Mouse (Mus musculus) cerebellum, postnatal 4 days (tissue): ENCODE results near the gene Ski.

ENCODE experiments used
- DNase-seq, 2 experiments: peaks; one replicate each; pipeline ENCODE4 v3.0.0; 2022; ENCODE audit warnings: low spot score in 2 of 2, mixed read lengths in 1 of 2

The Ski gene

DNA sequence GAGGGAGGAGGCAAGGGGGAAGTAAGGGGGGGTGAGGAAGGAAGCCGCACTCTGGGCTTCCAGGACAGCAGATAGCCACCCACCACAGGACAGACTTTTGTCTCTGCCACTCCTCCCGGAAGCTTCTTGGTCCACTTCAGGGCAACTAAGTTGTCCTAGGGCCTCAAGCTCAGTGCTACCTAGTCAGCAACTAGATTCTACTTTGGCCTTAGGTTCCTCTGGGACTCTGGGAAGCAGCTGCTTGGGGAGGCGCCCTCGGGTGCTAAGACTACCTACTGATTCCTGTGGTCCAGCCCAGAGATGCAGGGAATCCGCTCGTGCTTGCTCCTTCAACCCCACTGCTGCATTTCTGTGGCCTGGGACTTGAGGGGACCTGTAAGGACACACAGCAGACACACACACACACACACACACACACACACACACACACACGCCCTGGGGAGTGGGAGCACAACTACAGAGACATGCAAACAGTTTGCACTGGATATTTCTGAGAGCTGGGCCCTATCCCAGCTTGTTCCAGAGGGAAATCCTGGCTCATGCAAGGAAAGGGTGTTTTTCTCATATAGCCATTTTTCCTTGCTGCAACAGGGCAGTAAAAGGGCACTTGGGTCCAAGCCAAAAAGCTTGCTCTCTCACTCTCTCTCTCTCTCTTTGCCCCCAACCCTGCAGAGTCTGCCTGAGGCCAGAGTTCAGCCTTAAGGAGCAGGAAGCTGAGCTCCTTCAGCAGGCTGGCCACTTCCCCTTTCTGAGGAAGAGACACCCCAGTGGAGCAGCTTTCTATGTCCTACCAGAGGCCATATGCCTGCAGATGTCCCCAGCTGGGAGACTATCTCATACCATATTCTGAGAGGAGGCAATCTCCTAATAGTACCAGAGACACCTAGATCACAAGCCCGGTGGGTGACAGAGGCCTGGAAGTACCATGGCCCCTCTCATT, 12.2 kb upstream of the Ski start:
- no peak for DNase-seq

DNA sequence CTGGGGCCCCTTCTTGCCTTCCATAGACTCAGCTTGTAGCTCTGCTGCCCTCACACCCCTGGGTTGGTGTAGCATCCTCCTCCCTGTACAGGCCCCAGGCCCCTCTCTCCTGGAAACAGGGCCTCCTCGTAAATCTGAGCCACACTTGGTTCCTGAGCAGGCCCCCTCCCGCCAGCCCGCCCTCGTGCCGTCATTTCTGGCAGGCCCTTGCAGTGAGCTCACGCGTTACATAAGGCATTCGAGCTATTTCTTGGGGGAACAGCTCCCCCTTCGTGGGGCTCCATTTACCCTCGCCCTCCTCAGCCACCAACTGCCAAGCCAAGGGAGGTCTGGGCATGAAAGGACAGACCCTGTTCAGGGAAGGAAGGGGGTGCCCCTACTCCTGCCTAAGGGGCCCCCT, 11.5 kb upstream of the Ski start:
- no peak for DNase-seq

DNA sequence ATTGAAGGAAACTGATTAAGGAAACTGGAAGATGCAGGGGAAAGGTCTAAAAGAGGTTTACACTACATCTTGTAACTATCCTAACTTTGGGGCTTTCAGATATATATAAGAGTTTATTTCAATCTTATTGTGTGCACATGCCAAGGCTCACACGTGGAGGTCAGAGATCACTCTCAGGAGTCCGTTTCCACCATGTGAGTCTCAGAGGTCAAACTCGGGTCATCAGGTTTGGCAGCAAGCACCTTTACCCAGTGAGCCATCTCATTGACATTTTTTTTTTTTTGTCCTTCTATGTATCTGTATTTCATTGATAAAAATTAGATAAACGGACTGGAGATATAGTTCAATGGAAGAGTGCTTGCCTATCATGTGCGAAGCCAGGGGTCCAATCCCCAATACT, 6.1 kb upstream of the Ski start:
- no peak for DNase-seq

DNA sequence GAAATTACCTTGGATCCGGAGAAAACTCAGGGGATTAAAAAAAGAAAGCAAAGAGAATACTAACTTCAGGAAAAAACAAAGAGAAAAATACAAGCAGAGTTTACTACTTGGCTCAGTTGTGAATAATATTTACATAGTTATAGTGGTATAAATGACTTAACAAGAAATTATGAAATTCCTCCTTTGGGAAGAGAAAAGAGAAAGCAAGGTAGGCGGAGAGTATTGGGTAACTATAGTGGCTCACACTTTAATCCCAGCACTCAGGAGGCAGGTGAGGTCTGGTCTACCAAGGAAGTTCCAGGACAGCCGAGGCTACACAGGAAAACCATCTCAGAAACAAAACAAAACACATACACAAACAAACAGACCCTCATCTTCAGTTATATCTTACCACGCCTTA, 5.6 kb upstream of the Ski start:
- DNase-seq = no peak

DNA sequence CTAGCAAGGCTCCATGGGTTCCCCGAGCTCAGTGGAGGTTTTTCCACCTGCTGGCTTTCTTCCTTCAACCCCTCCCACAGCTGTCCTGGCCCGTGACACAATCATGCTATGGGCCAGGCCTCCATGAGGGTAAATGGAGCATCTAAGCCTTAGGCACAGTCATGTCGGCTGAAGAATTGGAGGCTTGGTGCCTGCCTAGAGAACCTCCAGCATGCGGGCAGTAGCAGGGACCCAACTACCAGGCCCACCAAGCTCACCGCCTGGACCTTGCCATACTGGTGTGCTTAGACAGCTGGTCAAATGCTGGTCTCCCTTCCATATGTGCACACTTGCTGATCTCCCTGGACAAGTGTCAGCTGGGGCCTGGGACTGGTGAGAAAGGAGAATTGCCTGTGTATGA, 3.5 kb upstream of the Ski start:
- DNase-seq = no peak

DNA sequence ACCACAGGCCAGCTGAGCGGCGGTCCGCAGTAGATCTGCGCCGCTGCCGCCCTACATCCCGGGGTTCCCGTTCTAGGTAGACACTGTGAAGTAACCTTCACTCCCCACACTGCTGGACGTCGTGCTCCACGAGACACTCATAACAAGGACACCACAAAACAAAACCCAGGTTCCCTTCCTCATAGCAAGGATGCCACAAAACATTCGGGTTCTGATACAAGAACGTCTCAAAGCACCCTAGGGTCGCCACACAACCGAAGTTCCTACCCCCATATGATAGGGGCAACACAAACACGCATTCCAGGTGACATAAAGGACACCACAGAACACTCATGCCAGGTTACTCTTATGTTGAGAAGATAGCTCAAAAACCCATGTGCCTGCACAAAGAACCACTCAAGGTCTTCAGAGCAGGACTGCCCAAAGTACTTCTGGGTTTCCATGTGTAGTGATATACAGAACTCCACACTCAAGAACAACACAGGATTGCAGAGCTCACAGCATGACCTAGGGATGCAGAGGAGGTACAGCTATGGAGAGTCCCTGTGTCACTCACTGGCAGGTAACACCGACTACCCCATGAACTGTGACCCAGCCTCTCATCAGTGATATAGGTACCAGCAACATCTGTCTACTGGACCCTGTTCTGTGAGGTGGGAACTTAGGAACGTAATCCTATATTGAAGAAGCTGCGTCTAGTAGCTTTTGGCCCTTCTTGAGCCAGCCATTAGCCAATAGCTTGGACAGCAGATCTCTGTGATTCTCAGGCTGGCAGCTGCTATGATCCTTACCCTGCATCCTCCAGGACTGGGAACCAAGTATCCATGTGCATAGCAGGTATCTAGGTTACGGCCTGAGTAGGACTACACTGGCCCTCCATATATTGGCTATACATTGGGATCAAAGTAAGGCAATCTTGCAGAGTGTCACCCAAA, 1.5 kb upstream of the Ski start:
- DNase-seq = no peak

DNA sequence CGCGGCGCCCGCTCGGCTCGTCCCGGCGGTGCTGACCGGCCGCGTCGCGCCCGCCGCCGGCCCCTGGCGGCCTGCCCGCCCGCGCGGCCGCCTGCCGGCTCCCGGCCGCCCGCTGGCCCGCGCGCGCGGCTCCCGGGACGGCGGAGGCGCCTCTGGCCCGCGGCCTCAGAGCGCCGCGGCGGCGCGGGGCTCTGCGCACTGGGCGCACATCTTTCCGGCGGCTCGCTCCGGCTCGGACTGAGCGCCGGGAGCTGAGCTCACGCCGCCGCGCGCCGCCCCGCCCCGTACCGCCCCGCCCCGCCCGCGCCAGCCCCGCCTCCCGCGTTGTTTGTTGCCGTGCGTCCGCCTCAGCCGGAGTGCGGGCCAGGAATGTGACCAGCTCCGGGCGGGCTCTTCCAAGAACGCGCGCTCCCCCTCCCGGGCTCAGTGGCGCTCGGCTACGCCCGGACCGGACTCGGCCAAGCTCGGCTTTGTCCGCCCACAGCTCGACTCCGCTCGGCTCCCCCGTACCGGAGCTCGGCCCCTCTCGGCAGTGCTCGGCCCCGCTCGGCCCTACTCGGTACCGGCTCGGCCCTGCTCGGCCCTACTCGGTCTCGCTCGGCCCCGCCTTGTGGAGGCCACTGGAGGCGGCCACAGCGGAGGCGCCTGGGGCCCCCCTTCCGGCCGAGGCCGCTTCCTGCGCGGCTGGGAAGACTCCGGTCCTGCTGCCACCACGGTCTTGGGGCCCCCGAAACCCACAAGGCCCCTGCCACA, 625 bp upstream of the Ski start:
- DNase-seq = peak; percentile 100

DNA sequence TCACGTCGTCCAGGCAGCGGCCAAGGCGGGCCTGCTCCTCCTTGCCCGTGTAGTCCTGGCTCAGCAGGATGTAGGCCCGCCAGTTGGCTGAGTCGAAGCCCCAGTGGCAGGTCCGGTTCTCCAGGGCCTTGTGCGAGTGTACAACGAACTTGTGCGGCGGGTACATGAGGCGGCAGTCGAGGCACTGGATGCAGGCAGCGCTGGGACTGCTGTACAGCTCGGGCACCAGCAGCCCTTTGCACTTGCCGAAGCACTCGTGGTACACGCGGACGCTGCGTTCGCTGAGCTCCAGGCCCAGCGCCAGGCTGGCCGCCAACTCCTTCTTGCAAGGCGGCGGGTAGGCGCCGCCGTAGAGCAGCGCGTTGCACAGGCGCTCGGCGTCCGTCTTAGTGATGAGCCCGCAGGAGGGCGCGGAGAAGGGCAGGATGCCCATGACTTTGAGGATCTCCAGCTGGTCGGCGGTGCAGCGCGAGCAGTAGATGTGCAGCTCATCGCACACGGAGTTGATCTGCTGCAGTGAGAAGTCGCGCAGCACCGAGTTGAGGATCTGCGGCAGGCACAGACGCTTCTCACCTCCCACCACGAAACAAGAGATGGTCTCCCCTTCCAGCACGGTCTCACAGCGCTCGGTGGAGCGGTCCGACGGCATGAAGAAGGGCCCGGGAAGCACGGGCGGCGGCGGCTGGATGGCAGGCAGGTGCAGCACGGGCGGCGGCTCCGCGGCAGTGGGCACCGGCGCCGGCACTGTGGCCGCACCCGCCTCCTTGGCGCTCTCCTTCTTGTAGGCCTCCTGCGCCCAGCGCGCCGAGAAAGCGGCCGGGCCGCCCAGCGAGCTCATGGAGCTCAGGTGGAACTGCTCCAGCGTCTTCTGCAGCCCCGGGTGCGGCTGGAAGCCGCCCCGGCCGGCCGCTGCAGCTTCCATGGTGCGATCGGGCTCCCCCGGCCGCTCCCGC, 517 bp downstream of the Ski start:
- peak; percentile 39 to 76 for DNase-seq

DNA sequence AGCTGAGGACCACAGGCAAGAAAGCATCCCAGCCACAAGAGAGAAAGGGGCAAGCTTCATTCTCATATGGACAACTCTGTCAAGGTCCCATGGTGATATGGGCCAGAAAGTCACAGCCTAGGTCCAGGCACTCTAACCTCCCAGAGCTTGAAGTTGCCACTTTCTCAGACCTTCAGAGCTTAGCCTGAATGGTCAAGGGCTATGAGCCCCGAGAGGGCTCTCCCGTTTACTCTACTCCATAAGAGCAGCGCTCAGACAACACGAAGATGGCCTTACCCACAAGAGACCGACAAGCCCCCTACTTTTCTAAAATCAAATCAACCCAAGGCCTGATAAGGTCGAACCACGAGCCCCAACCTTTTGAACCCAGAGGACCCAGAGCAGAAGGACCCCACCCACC, 1.3 kb downstream of the Ski start:
- no peak for DNase-seq

DNA sequence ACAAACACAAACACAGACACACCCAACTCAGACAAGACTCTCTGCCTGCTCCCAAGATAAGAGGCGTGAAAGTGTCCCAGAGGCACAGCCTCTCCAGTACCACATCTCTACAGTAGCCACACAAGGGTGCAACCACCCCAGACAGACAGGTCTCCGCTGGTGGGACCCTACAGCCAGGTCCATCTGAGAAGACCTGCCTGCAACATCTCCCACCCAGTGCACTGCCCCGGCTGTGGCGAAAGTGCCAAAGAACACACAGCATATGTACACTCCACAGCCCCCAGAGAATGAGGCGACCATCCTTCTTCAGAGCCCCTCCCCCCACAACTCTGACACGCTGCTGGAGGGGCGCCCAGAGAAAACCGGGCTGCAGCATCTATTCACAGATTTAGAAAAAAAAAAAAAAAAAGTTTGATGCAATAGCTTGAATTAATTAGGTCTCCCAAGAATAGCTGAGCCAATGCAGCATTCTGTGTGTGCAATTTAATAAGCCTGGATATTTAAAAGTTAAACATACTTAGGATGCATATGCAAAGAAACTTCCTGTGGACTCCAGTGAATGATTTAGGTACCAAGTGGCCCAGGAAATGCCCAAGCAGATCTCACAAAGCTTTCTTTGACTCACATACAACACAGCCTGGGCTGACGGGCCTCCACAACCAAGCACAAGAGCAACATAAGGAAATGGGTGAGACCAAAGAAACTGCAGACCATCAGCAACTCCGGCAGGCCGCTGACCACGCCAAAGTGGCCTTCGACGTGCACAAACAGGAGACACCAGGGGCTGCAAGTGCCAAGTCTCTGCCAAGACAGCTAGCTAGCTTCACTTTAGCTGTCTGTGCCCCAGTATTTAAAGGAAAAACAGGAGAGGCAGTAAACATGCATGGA, 1.9 kb downstream of the Ski start:
- peak in 1 of 2 experiments; percentile 55 for DNase-seq

DNA sequence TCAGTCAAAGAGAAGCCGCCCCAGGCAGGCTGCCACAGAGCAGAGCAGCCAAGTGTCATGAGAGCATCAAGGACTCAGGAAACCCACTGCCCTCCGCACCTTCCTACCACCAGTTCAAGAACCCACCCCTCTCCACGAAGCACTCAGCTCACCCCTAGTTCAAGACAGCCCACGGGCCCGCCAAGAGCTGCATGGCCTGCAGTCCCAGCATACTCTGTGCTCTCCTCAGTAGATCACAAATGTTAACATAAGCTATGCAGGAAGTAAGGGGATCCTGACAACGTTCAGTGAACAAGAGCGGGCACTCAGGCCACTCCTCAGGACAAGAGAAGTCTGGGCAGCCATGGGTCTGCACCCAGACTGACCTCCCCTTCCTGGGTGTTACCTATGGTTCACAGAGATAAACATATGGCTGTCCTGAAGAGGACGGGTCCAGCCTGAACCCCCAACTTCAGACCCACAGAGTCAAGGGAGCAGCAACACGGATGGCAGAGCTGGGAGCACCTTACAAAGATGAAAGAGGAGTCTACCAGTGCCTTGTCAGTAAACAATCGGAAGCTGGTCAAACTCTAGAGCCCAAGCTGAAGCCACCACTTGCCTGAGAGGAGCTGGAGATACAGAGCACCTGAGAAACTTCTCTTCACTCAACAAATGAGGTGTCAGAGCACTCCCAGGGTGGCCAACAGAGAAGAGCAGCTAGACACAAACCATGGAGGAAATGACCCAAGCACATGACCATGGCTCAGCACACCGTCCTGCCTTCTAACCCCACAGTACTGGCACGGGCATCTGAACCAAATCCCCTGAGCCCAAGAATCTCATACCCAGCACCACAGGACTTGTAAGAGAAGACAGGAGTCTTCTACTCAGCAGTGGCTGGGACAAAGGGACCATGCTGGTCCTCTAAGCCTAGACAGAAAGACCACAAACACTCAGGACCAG, 2.9 kb downstream of the Ski start:
- DNase-seq = no peak

DNA sequence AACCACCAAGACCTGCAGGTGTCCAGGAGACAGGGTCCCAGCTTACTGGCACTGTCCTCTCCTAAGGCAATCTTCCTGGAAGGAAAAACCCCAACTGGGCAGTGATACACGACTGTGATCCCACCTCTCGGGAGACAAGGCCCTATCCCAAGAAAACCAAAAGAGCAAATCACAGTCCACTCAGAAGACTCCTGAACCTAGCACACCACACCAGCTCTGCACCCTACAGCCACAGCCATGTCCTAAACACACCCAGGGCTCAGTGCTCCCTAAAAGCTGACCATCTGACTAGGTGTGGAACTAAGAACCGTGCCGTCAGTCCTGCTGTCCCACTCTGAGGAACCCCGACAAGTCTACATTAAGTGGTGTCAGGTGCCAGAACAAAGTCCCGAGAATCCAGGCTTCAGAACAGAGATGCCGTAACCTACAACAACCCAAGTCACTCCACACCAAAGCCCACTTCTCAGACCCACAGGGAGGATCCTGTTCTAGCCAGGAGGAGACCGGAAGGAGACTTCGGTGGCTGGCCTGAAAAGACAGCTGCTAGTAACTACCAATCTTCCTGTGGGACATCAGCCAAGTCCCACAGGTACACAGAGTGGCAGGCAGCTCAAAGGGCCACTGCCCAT, 4.2 kb downstream of the Ski start:
- DNase-seq = no peak

DNA sequence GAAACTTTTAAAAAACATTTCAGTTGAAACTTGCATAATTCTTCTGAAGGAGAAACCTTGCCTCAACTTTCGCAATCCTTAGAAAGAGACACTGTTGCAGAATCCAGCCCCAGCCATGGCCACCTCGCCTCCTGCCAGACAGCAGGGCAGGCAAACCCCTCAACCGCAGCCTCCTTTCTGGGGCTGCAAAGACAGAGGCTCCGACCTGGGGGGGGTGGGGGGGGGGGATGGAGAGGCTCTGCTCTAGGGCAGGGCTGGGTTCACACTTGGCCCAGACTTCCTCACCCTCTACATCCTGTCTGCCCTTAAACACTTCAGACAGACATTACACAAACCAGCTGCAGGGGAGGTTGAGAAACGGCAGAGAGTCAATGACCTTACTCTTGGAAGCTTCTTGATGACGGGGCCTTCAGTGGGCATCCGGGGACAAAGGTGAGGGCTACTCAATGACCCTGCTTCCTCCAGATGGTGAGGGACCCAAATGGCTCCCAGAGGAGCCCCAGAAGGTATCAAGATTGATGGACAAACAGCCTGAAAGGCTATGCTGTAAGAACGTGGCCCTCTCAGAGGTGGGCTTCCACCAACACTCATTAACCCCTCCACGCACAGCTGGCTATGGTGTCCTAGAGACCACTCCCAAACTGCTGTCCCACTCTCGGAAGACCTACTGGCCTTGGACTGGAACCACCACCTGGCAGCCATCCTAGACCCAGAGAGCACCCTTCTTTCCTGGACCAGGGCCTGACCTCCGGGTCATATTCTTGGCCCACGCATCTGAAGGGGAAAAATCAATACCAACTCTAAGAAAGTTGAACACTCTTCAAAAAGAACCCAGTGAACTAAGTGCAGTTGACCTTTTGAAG, 4.9 kb downstream of the Ski start:
- no peak for DNase-seq

DNA sequence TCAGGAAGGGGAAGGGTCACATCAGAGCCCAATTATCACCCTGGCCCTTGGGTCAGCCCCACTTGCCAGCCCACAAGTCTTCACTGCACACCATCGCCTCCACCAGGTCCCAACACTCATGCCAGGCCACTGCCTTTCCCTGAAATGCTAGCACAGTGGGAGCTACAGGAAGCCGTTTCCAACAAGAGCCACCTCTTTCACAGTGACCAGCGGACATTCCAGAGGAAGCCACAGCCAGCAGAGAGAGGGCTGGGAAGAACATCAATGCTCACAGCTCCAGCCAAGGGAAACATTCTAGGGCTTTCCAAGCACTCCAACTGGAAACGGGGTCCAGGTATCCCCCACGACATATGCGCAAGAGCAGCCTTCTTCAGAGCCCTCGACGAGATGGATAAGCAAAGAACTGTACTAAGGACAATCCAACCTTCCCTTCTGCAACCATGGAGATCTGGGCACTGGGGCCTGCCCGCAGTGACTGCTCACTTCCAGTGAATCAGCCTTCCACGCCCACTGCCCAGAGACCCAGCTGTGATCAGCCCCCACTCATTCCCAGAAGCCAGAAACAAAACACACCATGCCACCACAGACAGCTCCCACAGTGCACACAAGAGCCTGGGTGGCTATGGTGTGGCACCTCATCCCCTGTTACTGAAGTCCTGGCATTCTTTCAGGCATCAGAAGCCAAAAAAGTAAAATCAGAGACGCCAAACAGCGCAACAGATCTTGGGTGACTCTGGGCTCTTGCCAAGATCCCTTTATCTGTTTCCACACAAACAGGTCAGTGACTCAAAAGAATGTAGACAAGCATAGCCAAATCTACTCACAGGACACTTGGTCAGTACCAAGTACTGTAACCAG, 6.4 kb downstream of the Ski start:
- no peak for DNase-seq

DNA sequence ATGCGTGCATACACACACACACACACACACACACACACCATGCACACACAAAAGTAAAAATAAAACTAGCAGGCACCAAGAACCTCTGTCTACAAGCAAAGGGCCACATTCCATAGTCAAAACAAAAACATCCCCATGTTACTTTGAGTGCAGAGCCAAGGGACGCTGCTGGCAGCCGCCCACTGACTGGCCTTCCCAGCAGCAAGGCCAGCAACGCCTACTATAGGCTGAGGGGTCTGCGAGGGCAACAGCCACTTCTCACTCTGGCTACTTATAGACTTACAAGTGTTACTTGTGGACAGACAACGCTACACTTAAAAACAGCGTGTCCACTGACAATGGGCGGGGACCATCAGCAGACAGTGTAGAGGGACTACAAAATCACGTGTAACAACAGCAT, 7.2 kb downstream of the Ski start:
- no peak for DNase-seq

DNA sequence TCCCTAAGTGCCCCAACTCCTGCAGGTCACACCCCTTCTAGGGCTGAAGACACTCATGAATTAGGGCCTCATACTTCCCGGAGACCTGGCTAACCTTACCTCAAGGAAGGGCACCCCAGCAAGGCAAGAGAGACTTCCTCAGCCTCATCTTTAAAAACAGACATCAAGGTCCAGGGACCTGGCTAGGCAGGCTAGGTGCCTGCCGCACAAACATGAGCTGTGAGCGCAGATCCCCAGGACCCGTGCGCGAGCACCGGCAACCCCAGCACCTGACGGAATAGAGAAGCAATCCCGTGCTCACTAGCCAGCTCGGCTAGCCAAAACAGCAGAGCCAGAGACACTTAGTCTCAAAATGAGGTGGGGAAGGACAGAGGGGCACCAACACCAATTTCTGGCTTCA, 7.6 kb downstream of the Ski start:
- no peak for DNase-seq
